Mouse (Mus musculus) urinary bladder, adult 18-20 months (tissue): Measurements from ENCODE around the gene Six2.
"Not testable (repeated sequence)": the region's sequence is repeated elsewhere in the genome, so short reads cannot be mapped to it uniquely, and the experiment has no call there.

Experiments used
- DNase-seq, 2 experiments: peaks; one replicate each; pipeline ENCODE4 v3.0.0; 2022; ENCODE audit warnings: low spot score in 2 of 2, mixed read lengths in 2 of 2

The Six2 gene

DNA sequence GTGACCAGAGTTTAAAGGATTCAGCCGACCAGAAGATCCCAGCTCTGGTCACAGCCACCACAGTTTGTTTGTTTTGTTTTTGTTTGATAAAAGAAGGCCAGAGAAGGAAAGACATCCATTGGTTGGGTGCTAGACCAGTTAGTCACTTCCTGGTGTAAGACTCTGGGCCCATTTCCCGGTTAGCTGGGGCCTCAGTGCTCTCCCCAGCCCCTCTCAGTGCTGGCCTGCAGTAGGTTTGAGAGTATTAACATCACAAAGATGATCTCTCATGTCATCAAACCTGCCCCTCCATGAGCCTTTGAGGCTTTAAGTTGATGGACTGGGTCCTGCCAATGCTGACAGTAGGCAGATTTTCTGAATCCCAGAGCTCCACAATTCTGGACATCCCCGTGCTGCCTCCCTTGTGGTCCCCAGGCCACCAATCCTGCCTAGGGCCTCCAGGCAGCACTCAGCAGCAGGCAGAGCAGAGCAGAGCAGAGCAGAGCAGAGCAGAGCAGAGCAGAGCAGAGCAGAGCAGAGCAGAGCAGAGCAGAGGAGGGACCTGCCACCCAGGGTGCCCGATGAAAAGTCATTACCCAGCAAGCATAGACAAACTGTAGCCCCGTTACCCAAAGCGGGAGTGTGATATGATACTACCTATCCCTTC, 2.4 kb upstream of the Six2 start:
- no peak for DNase-seq

GRCm38 (mm10) chr17:85689807-85690319, 1.8 kb upstream of the Six2 start:
- DNase-seq: no peak

- DNase-seq: no peak
These were observed 1.1 kb upstream of the Six2 start for GRCm38 (mm10) chr17:85688911-85689806.

DNA sequence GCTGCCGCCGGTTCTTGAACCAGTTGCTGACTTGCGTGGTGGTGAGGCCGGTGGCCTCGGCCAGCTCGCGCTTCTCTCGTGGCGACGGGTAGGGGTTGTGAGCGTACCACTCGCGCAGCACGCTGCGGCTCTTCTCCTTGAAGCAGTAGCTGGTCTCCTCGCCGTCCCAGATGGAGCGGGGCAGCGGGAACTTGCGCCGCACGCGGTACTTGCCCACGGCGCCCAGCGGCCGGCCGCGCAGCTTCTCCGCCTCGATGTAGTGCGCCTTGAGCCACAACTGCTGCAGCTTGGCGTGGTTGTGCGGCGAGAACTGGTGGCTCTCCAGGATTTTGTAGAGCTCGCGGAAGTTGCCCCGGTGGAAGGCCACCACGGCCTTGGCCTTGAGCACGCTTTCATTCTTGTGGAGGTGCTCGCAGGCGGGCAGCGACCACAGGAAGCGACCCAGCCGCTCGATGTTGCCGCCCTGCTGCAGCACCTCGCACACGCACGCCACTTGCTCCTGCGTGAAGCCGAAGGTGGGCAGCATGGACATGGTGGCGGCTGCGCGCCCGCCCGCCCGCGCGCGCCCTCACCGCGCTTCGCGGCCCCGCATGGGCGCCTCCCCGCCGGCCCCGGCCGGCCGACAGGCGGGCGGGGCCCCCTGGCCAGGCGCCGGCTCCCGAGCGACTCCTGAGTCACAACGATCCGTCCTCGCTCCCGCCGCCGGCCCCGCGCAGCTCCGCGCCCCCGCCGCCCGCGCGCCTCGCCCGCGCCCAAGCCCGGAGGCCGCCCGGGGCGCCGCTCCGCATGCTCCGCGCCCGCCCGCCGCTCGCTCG, 446 bp downstream of the Six2 start:
- DNase-seq: no peak

- no peak for DNase-seq
These were observed 1.3 kb downstream of the Six2 start for GRCm38 (mm10) chr17:85686476-85687420.

DNA sequence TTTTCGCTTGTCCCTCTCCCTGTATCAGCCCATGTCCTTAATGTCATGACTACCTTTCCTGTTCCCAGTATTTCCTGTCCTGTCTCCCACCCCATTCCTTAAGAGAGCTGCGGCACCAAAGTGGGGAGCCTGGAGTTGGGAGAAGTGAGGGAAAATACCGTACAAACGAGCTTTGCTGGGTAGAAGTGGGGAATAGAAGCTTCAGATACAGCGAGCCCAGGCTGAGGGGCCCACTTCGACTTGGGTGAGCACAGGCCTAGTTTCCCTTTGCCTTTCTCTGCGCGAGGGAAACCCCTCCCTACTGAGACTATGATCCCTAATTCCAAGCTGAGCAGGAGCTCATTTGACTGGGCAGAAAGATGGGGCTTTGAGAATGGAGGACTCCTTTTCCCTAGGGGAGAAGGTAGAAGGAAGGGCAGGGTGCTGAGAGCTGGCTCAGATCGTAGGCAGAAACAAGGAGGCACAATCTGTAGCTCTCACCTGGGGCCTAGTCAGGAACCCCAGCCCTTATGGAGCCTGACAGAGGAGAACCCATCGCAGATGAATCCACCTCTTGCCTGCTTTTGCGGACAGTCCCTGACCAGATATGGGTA, 2.3 kb downstream of the Six2 start:
- no peak for DNase-seq

DNA sequence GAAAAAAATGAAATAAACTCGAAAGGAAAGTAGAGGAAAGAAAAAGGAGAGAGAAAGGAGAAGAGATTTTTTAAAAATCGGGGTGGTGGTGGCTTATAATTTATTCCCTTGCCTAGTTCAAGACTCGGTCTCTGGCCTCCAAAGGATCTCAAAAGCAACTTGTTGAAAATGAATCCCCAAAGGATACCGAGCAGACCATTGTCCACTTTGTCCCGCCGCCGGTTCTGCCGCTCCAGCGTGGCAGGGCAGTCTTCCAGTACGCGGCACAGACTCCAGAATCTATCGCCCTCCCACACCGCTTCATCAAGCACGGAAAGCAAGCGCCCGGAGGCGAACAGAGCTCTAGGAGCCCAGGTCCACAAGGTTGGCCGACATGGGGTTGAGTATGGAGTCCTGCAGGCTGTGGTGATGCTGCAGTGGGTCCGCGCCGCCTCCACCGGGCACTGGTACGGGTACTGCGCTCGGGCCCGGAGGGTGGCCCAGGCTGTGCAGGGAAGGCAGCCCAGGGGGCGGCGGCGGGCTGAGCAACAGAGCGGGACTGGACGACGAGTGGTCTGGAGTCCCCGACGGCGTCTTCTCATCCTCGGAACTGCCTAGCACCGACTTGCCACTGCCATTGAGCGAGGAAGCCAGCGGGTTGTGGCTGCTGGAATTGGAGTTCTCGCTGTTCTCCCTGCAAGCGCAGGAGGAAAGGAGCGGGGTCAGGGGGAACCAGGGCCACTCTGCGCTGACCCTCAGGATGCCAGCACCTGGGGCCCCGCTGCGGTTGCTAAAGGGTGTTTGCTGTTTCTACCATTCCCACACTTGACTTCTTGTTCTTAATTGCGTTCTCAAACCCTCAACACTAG, 3.0 kb downstream of the Six2 start:
- no peak for DNase-seq

- DNase-seq: not testable (repeated sequence)
These were observed 3.6 kb downstream of the Six2 start for GRCm38 (mm10) chr17:85684436-85684835.

DNA sequence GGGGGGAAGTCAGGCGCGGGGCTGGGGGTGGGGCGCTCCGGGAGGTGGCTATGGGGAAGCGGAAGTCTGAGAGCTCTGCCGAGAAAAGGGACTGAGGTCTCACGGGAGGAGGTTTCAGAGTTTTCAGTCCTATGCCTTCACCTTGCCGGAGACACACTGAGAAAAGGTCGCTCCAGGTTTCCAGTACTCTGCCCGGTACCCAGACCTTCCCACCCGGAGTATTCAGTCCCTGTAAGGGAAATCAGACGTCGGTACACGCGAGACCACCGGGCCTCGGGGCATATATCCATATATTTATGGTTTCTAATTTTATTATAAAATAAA, 4.1 kb downstream of the Six2 start:
- DNase-seq: no peak

- DNase-seq: no peak
These were observed 4.7 kb downstream of the Six2 start for GRCm38 (mm10) chr17:85683111-85683983.

DNA sequence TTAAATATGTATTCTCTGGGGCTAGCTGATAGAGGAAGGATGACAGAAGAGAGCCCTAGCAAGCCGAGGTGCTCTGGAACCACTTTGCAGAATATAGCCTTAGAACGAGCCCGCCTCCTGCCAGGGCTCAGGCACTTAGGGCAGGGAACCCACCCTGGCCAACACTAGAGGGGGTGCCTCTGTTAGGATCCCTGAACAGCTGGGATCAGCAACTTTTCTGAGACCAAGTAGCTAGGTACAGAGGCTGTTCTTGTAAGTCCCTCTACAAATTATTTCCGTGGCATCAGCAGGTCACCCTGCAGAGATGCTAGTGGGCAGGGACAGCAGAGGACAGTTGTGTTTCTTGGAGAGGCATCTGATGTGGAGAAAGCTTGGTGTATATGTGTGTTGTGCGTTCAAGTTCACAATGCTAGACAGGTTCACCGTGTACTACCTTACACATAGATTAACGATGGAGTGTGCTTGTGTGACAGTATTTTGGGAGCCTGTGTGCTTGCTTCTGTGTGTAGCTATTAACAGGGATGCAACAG, 5.8 kb downstream of the Six2 start:
- DNase-seq: no peak

- no peak for DNase-seq
These were observed 6.3 kb downstream of the Six2 start for GRCm38 (mm10) chr17:85681741-85682140.

DNA sequence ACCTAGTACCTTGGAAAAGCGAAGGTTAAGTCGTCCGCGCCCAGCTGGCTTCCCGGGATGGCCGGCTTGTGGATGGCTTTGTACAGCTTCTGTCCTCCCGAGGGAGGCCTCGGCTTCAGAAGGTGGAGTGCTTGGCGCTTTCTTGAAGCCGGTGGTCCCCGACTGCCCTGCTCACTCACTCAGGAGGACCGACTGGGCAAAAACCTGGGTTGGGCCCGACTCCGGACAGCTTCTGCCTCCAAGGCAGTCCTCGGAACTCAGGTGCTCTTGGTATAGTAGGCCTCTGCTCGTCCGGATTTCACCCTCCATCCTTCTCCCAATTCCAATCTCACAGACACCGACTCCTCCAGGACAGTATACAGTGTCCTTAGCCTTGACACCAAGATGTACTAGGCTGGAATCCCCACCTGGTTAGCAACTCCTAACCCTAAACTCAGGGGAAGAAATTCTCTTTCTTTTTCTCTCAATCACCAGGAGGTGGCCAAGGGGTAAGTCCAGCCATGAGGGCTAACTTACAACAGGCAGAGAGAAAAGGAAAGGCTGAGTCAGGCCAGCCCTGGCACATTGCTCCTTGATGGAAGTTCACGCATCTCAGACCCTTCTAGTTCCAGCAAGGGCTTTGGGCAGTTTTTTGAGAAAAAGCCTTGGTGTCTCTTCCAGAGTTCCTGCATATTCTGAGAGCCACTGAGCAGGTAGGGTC, 7.1 kb downstream of the Six2 start:
- DNase-seq: no peak

DNA sequence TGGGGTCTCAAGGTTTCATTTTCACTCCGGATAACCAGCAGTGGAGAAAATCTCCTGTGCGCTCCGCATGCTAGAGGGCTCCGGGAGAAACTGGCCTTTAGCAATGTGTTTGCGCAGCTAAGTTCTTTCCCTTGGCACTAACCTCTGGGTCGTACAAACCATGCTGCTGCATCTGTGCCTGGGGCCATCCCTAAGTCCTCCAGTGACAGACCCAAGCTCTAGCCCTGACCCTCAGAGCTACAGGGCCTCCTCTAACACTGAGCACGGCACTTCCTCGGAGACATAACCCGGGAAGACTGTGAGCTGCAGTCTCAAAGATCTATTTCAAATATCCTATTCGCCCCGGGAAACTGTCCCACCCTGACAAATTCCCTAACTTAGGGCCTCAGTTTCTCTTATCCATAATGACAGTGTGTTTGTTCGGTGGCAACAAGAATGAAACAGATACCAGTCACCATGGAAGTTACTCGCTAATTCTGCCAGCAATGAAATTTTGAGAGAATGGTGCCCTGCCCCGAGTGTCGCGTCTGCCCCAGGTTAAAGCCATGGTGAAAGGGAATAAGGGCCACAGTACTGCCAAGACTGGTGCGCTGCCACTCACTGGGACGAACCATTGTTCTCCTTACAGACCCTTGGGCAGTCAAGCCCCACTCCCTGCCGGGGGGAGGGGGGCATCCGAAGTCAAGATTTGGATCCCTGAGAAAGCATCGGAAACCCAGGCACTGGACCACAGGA, 7.8 kb downstream of the Six2 start:
- DNase-seq: no peak

DNA sequence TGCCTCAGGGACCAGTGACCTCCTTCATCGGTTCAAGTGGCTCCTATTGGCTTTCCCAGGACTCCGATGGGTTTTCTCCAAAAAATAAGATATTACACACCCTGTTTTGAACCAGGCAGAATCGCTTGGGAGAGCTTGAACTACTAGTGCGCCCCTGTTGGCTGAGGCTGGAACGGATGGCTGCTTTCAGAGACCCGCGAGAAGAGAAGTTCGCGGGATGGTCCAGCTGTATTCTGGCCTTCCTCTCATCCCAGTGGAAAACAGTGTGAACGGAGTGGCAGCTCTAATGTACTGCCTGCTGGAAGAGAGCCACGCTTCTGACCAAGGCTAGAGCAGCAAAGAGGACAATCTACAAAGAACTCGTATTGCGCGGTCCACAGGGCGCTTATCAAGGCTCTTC, 8.4 kb downstream of the Six2 start:
- no peak for DNase-seq

GRCm38 (mm10) chr17:85664618-85665320, 23.3 kb downstream of the Six2 start:
- peak in 1 of 2 experiments; percentile 44 for DNase-seq

DNA sequence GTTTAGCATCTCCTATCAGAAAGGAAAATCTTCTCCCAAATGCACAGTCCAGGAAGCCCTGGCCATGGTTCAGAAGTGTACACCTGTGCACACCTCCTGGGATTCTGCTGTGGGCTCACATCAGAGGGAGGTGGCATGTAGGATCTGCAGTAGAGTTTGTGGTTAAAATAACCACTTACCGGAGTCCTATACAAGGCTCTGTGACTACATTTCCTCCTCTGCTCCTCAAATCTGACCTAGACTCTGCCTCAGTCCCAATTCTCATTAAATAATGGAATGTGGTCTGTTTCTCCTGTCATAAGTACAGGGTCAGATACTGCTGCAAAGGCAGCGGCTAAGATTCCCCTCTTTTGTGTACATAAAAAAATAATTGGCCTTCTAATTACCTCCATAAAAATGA, 23.9 kb downstream of the Six2 start:
- DNase-seq: no peak
